Mouse (Mus musculus): ENCODE measurements around the gene Fbxo3. TPM values are rescaled to one million over a fixed set of nuclear protein-coding genes. Genes with fewer than 3 reads are reported as not detected.

The Fbxo3 gene
- polyA plus RNA-seq, 1 experiment = 41.1 TPM

GRCm38 (mm10) chr2:104030381-104030780, 2.9 kb downstream of the Fbxo3 start:
- H3K27ac ChIP-seq (ENCODE audit: insufficient read depth, low read length) = no peak overlapping the region
- H3K4me1 ChIP-seq (ENCODE audit: control insufficient read depth, insufficient read depth, low read length) = no peaks in the 10 kb centered on the region
- H3K9me3 ChIP-seq (replicated peaks; ENCODE audit: control insufficient read depth, insufficient read depth, low read length, poor library complexity, severe bottlenecking) = no peaks in the 10 kb centered on the region
- TF ChIP-seq CTCF (IDR thresholded peaks at IDR 0.05; ENCODE audit: low read depth, low read length) = no peak
- TF ChIP-seq POLR2A (IDR thresholded peaks at IDR 0.05; ENCODE audit: insufficient read depth, low read length) = no peak
- no peak for TF ChIP-seq EP300 (IDR thresholded peaks at IDR 0.05; ENCODE audit: insufficient read depth, low read depth, low read length)
- H3K27me3 ChIP-seq (ENCODE audit: control insufficient read depth, insufficient read depth, low read length, poor library complexity, severe bottlenecking) = no peaks in the 10 kb centered on the region
- peaks cover 3% of the 10 kb centered on the region; the same call in 1 of the 2 replicates for H3K36me3 ChIP-seq (ENCODE audit: control insufficient read depth, insufficient read depth, low read length, poor library complexity, severe bottlenecking)
- H3K4me3 ChIP-seq (ENCODE audit: low read depth, low read length) = no peak overlapping the region
- H3K9ac ChIP-seq (ENCODE audit: low read depth, poor library complexity, severe bottlenecking) = no peak overlapping the region

GRCm38 (mm10) chr2:104032056-104032455, 4.5 kb downstream of the Fbxo3 start:
- Histone ChIP-seq H3K27me3 (ENCODE audit: control insufficient read depth, insufficient read depth, low read length, poor library complexity, severe bottlenecking) (no peaks in the 10 kb centered on the region), H3K27ac (ENCODE audit: insufficient read depth, low read length) (no peak overlapping the region), H3K9me3 (replicated peaks; ENCODE audit: control insufficient read depth, insufficient read depth, low read length, poor library complexity, severe bottlenecking) (no peaks in the 10 kb centered on the region), H3K36me3 (ENCODE audit: control insufficient read depth, insufficient read depth, low read length, poor library complexity, severe bottlenecking) (peaks cover 5% of the 10 kb centered on the region; the same call in 1 of the 2 replicates), H3K9ac (ENCODE audit: low read depth, poor library complexity, severe bottlenecking) (no peak overlapping the region), H3K4me1 (ENCODE audit: control insufficient read depth, insufficient read depth, low read length) (no peaks in the 10 kb centered on the region), H3K4me3 (ENCODE audit: low read depth, low read length) (no peak overlapping the region)
- TF ChIP-seq CTCF (IDR thresholded peaks at IDR 0.05; ENCODE audit: low read depth, low read length) (no peak), EP300 (IDR thresholded peaks at IDR 0.05; ENCODE audit: insufficient read depth, low read depth, low read length) (peak; percentile 26; the same call in 1 of the 2 replicates)

GRCm38 (mm10) chr2:104034832-104035472, 7.4 kb downstream of the Fbxo3 start:
- H3K9me3 ChIP-seq (replicated peaks; ENCODE audit: control insufficient read depth, insufficient read depth, low read length, poor library complexity, severe bottlenecking) = no peaks in the 10 kb centered on the region
- H3K27me3 ChIP-seq (ENCODE audit: control insufficient read depth, insufficient read depth, low read length, poor library complexity, severe bottlenecking) = no peaks in the 10 kb centered on the region
- H3K4me1 ChIP-seq (ENCODE audit: control insufficient read depth, insufficient read depth, low read length) = no peaks in the 10 kb centered on the region
- TF ChIP-seq EP300 (IDR thresholded peaks at IDR 0.05; ENCODE audit: insufficient read depth, low read depth, low read length) (no peak), POLR2A (IDR thresholded peaks at IDR 0.05; ENCODE audit: insufficient read depth, low read length) (no peak), CTCF (IDR thresholded peaks at IDR 0.05; ENCODE audit: low read depth, low read length) (peak; percentile 24)
- H3K9ac ChIP-seq (ENCODE audit: low read depth, poor library complexity, severe bottlenecking) = no peak overlapping the region
- H3K4me3 ChIP-seq (ENCODE audit: low read depth, low read length) = no peak overlapping the region
- H3K27ac ChIP-seq (ENCODE audit: insufficient read depth, low read length) = no peak overlapping the region
- H3K36me3 ChIP-seq (ENCODE audit: control insufficient read depth, insufficient read depth, low read length, poor library complexity, severe bottlenecking) = peaks cover 5% of the 10 kb centered on the region; the same call in 1 of the 2 replicates

- Histone ChIP-seq H3K9ac (ENCODE audit: low read depth, poor library complexity, severe bottlenecking) (no peak overlapping the region), H3K27me3 (ENCODE audit: control insufficient read depth, insufficient read depth, low read length, poor library complexity, severe bottlenecking) (no peaks in the 10 kb centered on the region), H3K27ac (ENCODE audit: insufficient read depth, low read length) (no peak overlapping the region), H3K4me1 (ENCODE audit: control insufficient read depth, insufficient read depth, low read length) (no peaks in the 10 kb centered on the region), H3K36me3 (ENCODE audit: control insufficient read depth, insufficient read depth, low read length, poor library complexity, severe bottlenecking) (peaks cover 5% of the 10 kb centered on the region; the same call in 1 of the 2 replicates), H3K9me3 (replicated peaks; ENCODE audit: control insufficient read depth, insufficient read depth, low read length, poor library complexity, severe bottlenecking) (no peaks in the 10 kb centered on the region), H3K4me3 (ENCODE audit: low read depth, low read length) (no peak overlapping the region)
- no peak for TF ChIP-seq EP300 (IDR thresholded peaks at IDR 0.05; ENCODE audit: insufficient read depth, low read depth, low read length)
- TF ChIP-seq POLR2A (IDR thresholded peaks at IDR 0.05; ENCODE audit: insufficient read depth, low read length) = no peak
Observed at GRCm38 (mm10) chr2:104035595-104035994, 8.1 kb downstream of the Fbxo3 start.

GRCm38 (mm10) chr2:104036316-104036715, 8.8 kb downstream of the Fbxo3 start:
- Histone ChIP-seq H3K9ac (ENCODE audit: low read depth, poor library complexity, severe bottlenecking) (no peak overlapping the region), H3K27me3 (ENCODE audit: control insufficient read depth, insufficient read depth, low read length, poor library complexity, severe bottlenecking) (no peaks in the 10 kb centered on the region), H3K36me3 (ENCODE audit: control insufficient read depth, insufficient read depth, low read length, poor library complexity, severe bottlenecking) (peaks cover 5% of the 10 kb centered on the region; the same call in 1 of the 2 replicates), H3K4me3 (ENCODE audit: low read depth, low read length) (no peak overlapping the region), H3K4me1 (ENCODE audit: control insufficient read depth, insufficient read depth, low read length) (peaks cover 1% of the 10 kb centered on the region), H3K9me3 (replicated peaks; ENCODE audit: control insufficient read depth, insufficient read depth, low read length, poor library complexity, severe bottlenecking) (no peaks in the 10 kb centered on the region), H3K27ac (ENCODE audit: insufficient read depth, low read length) (no peak overlapping the region)
- TF ChIP-seq EP300 (IDR thresholded peaks at IDR 0.05; ENCODE audit: insufficient read depth, low read depth, low read length) (no peak), POLR2A (IDR thresholded peaks at IDR 0.05; ENCODE audit: insufficient read depth, low read length) (no peak), CTCF (IDR thresholded peaks at IDR 0.05; ENCODE audit: low read depth, low read length) (no peak)

GRCm38 (mm10) chr2:104038236-104038635, 10.7 kb downstream of the Fbxo3 start:
- TF ChIP-seq POLR2A (IDR thresholded peaks at IDR 0.05; ENCODE audit: insufficient read depth, low read length) (no peak), CTCF (IDR thresholded peaks at IDR 0.05; ENCODE audit: low read depth, low read length) (no peak), EP300 (IDR thresholded peaks at IDR 0.05; ENCODE audit: insufficient read depth, low read depth, low read length) (no peak)
- Histone ChIP-seq H3K4me3 (ENCODE audit: low read depth, low read length) (no peak overlapping the region), H3K36me3 (ENCODE audit: control insufficient read depth, insufficient read depth, low read length, poor library complexity, severe bottlenecking) (peaks cover 5% of the 10 kb centered on the region; the same call in 1 of the 2 replicates), H3K9ac (ENCODE audit: low read depth, poor library complexity, severe bottlenecking) (no peak overlapping the region), H3K4me1 (ENCODE audit: control insufficient read depth, insufficient read depth, low read length) (peaks cover 3% of the 10 kb centered on the region), H3K27me3 (ENCODE audit: control insufficient read depth, insufficient read depth, low read length, poor library complexity, severe bottlenecking) (no peaks in the 10 kb centered on the region), H3K9me3 (replicated peaks; ENCODE audit: control insufficient read depth, insufficient read depth, low read length, poor library complexity, severe bottlenecking) (no peaks in the 10 kb centered on the region), H3K27ac (ENCODE audit: insufficient read depth, low read length) (no peak overlapping the region)

Measured in ES-Bruce4 (cell line).